Mouse (Mus musculus): ENCODE data around the gene Il1rapl1. TPM values are rescaled to one million over a fixed set of nuclear protein-coding genes. Genes with fewer than 3 reads are reported as not detected.

The Il1rapl1 gene
- total and polyA plus RNA-seq, 3 experiments, result not detected

- no peaks in the 10 kb centered on the region for H3K4me1 ChIP-seq (ENCODE audit: control insufficient read depth in 1 of 2, insufficient read depth in 2 of 2)
- DNase-seq (ENCODE audit: extremely low read depth), result no peak
- no peaks in the 10 kb centered on the region for H3K36me3 ChIP-seq (replicated peaks in 1 of 2; ENCODE audit: control insufficient read depth in 1 of 2, insufficient read depth in 1 of 2, low read length in 1 of 2)
- H3K9me3 ChIP-seq (replicated peaks; ENCODE audit: low read length), result no peaks in the 10 kb centered on the region
- no peak overlapping the region for H3K4me3 ChIP-seq (replicated peaks in 1 of 3; ENCODE audit: low read depth in 2 of 3, low read length in 2 of 3, poor library complexity in 1 of 3)
- H3K27ac ChIP-seq (ENCODE audit: insufficient read depth, low read depth), result no peak overlapping the region
- no peaks in the 10 kb centered on the region for H3K27me3 ChIP-seq (replicated peaks)
- H3K9ac ChIP-seq (ENCODE audit: insufficient read depth, low read depth), result no peak overlapping the region
- H3K4me2 ChIP-seq (ENCODE audit: insufficient read depth, low read depth, poor library complexity, severe bottlenecking), result no peak overlapping the region
- no peak for TF ChIP-seq MYC (IDR thresholded peaks at IDR 0.05; ENCODE audit: low read depth, low read length)
- no peak for TF ChIP-seq MEF2A (IDR thresholded peaks at IDR 0.05; ENCODE audit: borderline replicate concordance, low read depth, low read length)
- no peak for TF ChIP-seq CHD1 (IDR thresholded peaks at IDR 0.05; ENCODE audit: low read depth, low read length)
- no peak for TF ChIP-seq USF2 (conservative IDR thresholded peaks at IDR 0.05; ENCODE audit: low read depth, low read length)
- no peak for TF ChIP-seq BHLHE40 (IDR thresholded peaks at IDR 0.05; ENCODE audit: low read depth, low read length)
- TF ChIP-seq PAX5 (IDR thresholded peaks at IDR 0.05; ENCODE audit: low read length), result no peak
- no peak for TF ChIP-seq HCFC1 (IDR thresholded peaks at IDR 0.05; ENCODE audit: low read depth, low read length)
- no peak for TF ChIP-seq MAX (IDR thresholded peaks at IDR 0.05; ENCODE audit: low read length)
- no peak for TF ChIP-seq CTCF (conservative IDR thresholded peaks at IDR 0.05 in 1 of 2, IDR thresholded peaks at IDR 0.05 in 1 of 2; ENCODE audit: low read depth in 2 of 2, low read length in 2 of 2)
- no peak for TF ChIP-seq RCOR1 (conservative IDR thresholded peaks at IDR 0.05; ENCODE audit: low read depth, low read length)
- no peak for TF ChIP-seq POLR2A (IDR thresholded peaks at IDR 0.05; ENCODE audit: low read depth, low read length)
- TF ChIP-seq USF1 (IDR thresholded peaks at IDR 0.05; ENCODE audit: low read depth, low read length), result no peak
- TF ChIP-seq IRF4 (IDR thresholded peaks at IDR 0.05; ENCODE audit: low read depth, low read length), result no peak
- no peak for TF ChIP-seq GABPA (IDR thresholded peaks at IDR 0.05; ENCODE audit: insufficient replicate concordance, low read depth, low read length)
- TF ChIP-seq ZNF384 (IDR thresholded peaks at IDR 0.05; ENCODE audit: low read depth, low read length), result no peak
- TF ChIP-seq TCF12 (IDR thresholded peaks at IDR 0.05; ENCODE audit: low read depth, low read length), result no peak
- TF ChIP-seq ZKSCAN1 (IDR thresholded peaks at IDR 0.05; ENCODE audit: borderline replicate concordance, low read depth, low read length), result no peak
- no peak for TF ChIP-seq TBP (conservative IDR thresholded peaks at IDR 0.05; ENCODE audit: low read depth, low read length)
- H3K79me2 ChIP-seq (replicated peaks; ENCODE audit: control insufficient read depth, extremely low read depth, insufficient read depth, poor library complexity, severe bottlenecking), result no peaks in the 10 kb centered on the region
- dilution Hi-C loops (cut with MboI; ENCODE audit: extremely low pct_ligation_motif_present, extremely low pct_unique_long_range_greater_than_20kb, low sequenced_read_pairs), result no loop called here
- in situ Hi-C loops (cut with MboI; ENCODE audit: low pct_ligation_motif_present, low pct_unique_long_range_greater_than_20kb, low sequenced_read_pairs), result no loop called here
Observed at GRCm38 (mm10) chrX:86728803-86729202, 1386.6 kb downstream of the Il1rapl1 start.

All from CH12.LX (cell line).